Mouse (Mus musculus) left cerebral cortex, postnatal 4 days (tissue): ENCODE measurements around the gene Igsf8. TPM values are rescaled to one million over a fixed set of nuclear protein-coding genes. Genes with fewer than 3 reads are reported as not detected.

Experiments
- DNase-seq: peaks from one replicate; pipeline ENCODE4 v3.0.0-alpha.2; 2022
- intact Hi-C: fragments of 180-260 bp; cut with DNase I; formaldehyde crosslinking; loops from one replicate; pipeline ENCODE4 v1.15.1; 2025
- total RNA-seq, 2 experiments: library from RNA; stranded (reverse); gene quantifications; 2 replicates each; pipeline ENCODE4 v1.2.3; 2021

Igsf8 gene
- total RNA-seq, 2 experiments from 2014 or later = 157 to 165 TPM

DNA sequence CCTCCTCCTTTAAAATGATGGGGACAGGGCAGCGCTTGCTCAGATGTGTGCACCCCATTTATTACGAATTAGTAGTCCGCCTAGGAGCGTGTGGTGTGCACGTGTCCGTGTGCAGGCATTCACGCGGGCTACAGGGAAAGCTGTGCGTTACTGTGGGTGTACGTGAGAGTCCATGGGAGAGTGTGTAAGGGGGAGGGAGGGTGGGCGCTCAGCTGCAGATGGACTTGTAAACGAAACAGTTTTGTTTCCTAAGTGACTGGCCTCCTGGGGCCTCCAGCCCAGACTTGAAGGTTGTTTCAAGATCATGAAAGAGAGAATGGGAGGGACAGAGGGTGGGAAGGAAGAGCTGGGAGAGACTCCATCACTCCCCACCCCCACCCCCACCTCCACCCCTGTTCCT is 39.7 kb downstream of the Igsf8 start:
- intact Hi-C loops = no loop called here
- DNase-seq = no peak

DNA sequence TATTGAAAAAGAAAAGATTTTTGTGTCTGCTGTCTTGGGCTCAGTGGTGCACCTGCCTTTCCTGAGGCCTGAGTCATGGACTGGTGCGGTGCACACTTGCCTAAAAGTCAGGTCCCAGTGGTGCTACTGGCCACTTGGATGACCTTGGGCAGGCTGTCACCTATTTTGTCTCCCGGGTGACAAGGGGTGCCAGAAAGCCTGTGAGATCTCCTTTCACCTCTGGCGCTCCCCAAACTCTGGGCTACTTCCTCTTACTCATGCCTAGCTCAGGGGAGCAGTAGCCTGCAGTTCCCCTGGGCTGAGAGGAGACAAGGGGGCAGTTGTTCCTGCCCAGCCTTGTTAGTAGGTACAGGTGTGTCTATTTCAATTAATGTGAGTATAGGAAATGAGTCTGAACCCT is 40.9 kb downstream of the Igsf8 start:
- intact Hi-C loops = no loop called here
- DNase-seq = no peak

DNA sequence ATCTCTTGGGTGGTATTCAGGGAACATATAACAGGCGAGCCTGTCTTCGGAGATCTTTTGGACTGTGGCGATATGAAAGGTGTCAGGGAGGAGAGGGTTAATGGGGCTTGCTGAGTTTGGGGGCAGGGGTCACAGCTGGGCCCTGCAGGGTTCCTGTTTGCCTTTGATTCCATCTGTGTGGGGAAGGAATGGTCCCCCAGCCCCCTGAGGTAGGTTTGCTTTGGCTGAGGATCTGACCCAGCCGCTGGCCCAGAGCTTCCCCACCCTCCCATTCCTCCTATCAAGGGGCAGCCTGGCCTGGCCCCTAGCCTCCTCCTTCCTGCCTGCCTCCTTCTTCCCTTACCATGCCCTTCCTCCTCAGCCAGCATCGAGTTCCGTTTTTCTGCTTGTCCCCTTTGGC is 41.4 kb downstream of the Igsf8 start:
- intact Hi-C loops = no loop called here
- DNase-seq = no peak

DNA sequence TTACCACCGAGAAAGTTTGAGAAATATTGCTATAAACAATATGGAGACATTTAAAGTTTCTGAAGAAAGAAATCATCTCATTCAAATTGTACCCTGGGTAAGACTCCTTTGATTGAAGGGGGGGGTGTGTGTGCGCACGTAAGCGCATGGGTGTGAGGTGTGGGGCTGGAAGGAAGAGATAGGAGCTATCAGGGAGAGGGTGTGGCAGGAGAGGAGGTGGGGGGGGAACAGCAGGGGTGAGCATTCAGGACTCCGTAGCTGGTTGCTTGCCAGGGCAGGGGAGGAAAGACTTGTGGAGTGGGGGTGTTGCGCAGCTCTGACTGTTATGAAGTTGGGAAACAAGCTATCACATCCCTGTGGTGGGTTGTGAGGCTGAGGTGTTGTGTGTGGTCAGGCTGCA is 43.0 kb downstream of the Igsf8 start:
- intact Hi-C loops = no loop called here
- DNase-seq = no peak

DNA sequence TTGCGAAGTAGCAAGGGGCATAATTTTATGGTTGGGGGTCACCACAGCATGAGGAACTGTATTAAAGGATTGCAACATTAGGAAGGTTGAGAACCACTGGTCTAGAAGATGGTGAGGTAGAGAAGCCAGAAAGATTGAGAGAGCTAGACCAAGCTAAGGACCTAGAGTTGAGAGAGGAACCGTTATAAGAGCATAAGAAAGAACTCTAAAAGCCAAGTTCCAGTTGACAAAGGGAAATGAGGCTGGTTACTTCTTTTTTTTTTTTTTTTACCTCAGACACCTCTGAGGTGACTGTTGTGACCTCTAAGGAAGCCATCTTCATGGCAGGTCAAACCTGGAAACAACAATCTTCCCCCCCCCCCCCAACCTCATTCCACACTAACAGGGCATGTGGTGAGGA is 43.7 kb downstream of the Igsf8 start:
- intact Hi-C loops = loop anchor here (5.0 kb wide), 1 partner anchor 98 kb away; the partner anchor contains the start of gene Pea15a
- no peak for DNase-seq

DNA sequence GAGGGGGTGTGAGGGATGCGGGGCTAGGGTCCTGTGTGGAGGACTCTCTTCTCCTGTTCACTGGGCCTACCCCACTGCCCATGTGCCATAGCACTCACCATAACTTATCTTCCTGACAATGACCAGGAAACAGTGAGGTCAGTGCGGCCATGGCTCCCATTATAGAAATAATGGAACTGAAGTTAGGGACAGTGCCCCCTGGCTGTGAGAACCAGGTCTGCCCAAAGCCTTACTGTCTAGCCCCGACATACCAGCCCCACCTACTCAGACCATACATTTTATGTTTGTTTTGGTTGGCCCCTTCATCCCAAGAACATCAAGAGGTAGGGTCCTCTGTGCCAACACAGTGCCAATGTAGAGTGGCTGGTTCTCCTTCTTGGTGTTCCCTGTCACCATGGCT is 44.2 kb downstream of the Igsf8 start:
- intact Hi-C loops = loop anchor here (5.0 kb wide), 1 partner anchor 98 kb away; the partner anchor contains the start of gene Pea15a
- DNase-seq = no peak

DNA sequence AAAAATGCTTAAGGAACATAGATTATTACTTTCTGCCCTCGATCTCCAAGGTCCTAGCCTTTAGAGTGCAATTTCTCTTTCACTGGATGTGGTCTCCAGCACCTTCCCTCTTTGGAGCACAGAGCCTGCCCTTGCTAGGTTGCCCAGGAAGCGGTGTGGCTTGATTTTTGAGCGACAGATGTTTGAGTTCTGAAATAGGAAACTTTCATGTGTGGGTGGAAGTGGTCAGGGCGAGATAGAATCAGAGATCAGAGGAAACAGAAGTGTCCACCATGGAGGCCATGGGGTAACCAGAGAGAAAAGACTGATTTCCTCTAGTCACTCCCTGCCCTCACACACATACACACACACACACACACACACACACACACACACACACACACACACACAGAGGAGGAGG is 44.8 kb downstream of the Igsf8 start:
- intact Hi-C loops = loop anchor here (5.0 kb wide), 1 partner anchor 99 kb away; the partner anchor contains the start of gene Pea15a
- DNase-seq = no peak

DNA sequence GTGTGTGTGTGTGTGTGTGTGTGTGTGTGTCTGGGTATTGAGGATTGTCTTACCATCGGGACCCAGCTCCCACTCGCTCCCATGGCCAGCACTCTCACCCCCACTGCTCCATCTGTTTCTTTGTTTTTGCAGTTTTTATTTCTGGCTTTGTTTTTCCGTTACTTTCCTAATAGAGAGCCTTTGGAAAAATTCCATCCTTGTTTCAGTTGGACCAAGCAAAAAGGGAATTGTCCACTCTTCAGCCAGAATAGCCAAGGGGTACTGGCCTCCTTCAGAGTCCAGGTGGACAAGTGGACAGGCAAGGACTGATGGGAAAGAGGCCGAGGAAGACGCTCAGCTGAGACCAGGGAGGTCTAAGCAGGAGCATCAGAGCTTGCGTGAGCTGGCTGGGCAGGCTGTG is 45.4 kb downstream of the Igsf8 start:
- no peak for DNase-seq
- intact Hi-C loops = loop anchor here (5.0 kb wide), 1 partner anchor 100 kb away; the partner anchor contains the start of gene Pea15a

DNA sequence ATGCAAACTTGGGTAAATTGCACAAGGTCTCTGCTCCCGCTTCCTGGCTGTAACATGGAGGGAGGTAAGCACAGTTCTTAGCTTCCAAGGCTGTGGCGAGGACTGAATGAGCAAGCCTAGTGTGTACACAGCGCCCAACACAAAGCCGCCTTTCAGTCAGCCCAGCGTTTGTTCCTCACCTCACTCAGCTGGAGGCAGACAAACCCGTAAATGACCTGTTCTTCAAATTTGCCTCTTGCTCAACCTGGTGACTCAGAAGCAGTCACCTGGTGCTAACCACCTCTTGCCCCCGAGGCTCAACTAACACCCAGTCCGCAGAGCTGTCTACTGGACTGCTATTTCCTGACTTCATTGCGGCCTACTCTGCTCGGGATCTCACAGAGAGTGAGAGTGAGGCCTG is 46.5 kb downstream of the Igsf8 start:
- intact Hi-C loops = loop anchor here (5.0 kb wide), 1 partner anchor 101 kb away; the partner anchor contains the start of gene Pea15a
- DNase-seq = no peak

DNA sequence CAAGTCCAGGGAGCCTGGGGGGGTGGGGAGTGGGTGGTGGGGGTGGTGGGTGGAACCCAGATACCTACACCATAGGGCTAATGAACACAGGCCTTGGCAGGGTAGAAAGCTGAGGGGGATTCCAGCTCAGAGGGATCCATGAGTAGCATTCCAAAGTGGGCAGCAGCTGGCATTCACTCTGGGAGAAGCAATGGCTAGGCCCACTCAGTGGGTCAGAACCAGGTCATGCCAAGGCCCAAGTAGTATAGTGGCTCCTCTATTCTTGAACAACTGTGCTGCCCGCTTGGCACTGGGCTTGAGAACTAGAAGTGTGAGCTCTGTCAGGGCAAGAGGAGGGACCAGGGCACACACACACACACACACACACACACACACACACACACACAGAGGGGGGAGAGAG is 47.0 kb downstream of the Igsf8 start:
- no peak for DNase-seq
- intact Hi-C loops = loop anchor here (5.0 kb wide), 1 partner anchor 101 kb away; the partner anchor contains the start of gene Pea15a

DNA sequence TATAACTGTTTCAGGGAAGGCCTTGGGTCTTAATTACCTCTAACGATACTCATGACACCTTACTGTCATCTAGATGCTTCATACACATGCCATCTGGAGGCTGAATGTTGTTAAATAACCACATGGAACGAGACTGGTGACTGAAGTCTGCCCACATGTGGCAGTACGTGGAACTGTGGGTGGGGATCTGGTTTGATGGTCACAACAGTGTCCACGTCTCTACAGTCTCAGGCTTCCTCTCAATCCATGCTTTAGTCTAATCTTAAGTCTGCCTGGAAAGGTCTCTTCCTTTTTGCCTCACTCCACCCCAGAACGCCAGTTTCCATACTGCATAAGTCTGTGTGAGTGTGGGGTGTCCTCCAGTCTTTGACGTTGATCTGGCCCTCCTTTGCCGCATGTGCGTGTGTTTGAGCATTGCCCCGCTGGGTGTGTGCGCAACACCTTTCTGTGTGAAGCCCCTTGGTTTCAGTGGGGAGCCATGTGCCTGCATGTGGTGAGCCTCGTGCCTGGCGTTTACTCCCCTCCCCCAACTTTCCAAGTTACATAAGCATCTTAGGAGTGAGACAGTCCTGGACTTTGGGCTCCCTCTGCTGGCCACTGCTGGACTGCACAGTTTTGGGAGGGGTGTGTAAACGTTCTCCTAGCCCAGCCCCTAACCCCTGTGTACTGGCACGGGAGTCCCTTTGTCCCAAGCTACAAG is 48.4 kb downstream of the Igsf8 start:
- intact Hi-C loops = loop anchor here (5.0 to 10.0 kb wide), 3 partner anchors 103 to 185 kb away; partner anchors contain the start of genes Pea15a and Pex19
- peak; percentile 96 for DNase-seq

DNA sequence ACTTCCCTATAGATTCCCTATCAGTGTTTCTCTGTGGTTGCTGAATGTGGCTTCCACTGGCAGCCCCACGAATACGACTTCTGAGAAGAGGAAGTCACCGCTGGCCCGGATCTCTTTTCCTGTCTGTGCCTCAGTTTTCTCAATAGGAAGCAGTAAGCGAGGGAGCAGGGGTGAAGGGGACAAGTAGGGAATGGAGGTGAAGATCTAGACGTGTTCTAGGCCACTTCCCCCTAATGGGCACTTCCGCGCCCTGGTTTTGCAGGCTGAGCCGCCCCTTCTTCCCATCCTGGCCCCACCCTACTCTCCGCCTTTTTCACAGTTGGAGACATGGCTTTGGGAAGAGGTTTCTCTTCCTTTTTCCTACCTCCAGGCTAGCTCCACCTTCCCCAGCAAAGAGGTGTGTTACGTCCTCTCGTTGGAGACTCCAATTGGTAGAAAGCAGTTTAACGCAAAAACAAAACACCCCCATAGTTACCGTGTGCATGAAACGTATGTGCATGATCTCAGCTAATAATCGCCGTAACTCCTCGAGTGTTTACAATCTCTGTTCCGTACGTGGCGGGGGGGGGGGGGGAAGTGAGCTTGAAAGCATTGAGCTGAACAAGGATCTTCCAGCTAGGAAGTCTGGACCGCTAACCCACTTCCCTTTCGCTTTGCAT is 49.9 kb downstream of the Igsf8 start:
- DNase-seq = no peak
- intact Hi-C loops = loop anchor here (5.0 to 10.0 kb wide), 2 partner anchors 149 to 187 kb away; partner anchors contain the start of gene Pex19

DNA sequence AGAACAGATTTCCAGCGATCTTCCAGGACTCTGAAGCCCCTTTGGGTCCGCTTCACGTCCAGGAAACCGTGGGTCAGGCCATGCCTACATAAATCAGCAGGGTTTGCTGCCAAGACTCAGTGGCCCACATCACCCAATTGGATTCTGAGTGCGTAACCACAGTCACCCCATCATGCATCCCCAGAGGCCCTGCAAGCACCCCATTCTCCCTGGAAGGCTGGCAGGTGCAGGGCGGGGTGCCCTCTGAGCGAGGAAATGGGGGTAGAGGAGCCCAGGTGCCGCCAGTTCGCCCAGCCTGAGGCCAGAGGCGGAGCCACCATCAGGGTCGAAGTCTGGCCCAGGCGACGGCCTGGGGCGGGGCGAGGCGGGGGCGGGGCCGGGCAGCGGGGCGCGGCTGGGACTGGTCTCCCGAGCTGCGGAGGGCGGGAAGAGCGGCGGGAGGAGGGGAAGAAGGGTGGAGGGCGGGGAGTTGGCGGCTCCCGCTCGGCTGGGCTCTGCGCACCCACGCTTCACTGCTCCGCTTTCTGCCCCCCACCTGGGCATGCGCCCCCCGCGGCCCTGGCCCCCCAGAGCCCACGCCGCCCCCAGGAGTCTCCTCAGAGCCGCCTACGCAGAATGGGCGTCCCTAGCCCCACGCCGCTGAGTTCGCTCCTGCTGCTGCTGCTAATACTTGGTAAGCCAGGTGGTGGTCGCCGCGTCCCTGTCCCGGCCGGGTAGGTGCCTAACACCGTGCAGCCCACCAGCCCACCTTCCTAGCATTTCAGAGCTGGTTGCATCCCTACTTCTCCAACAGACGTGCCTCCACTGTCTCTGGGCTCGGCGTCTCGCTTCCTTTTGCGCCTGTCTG is 50.7 kb downstream of the Igsf8 start:
- intact Hi-C loops = loop anchor here (5.0 to 10.0 kb wide), 2 partner anchors 150 to 187 kb away; partner anchors contain the start of gene Pex19
- DNase-seq = peak; percentile 89

DNA sequence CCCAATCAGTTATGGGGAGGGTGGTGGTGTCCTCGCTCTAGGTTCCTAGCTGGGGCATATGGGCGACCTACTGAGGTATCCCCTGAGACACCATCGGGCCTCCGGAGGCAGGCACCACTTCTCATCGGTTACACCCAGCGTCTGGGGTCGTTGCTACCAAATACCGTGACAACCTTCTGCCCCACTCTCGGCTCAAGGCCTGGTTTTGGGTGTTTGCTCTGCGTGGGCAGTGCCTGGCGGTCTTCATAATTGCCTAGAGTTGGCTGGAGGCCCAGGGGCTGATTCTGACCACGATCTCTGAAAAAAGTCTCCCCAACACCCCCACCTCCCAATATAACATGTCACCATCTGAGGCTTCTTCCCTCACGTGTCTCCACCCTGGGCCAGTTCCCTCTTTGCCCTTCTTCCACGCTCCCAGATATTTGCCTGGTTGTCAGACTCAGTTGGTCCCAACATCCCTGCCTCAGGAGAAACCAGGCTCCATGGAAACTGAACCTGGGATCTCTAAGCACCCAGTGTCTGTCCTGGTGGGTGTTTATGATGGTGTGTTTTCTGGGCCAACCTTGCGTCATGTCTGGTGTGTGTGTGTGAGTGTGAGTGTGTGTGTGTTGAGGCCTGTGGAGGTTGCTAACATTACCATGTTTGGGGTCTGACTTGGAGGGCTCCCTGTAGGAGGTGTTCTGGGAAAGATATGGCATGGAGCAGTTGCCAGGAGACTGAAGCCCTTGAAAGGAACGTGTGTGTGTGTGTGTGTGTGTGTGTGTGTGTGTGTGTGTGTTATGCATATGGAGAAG is 51.5 kb downstream of the Igsf8 start:
- intact Hi-C loops = loop anchor here (5.0 to 10.0 kb wide), 2 partner anchors 151 to 188 kb away; partner anchors contain the start of gene Pex19
- DNase-seq = no peak

DNA sequence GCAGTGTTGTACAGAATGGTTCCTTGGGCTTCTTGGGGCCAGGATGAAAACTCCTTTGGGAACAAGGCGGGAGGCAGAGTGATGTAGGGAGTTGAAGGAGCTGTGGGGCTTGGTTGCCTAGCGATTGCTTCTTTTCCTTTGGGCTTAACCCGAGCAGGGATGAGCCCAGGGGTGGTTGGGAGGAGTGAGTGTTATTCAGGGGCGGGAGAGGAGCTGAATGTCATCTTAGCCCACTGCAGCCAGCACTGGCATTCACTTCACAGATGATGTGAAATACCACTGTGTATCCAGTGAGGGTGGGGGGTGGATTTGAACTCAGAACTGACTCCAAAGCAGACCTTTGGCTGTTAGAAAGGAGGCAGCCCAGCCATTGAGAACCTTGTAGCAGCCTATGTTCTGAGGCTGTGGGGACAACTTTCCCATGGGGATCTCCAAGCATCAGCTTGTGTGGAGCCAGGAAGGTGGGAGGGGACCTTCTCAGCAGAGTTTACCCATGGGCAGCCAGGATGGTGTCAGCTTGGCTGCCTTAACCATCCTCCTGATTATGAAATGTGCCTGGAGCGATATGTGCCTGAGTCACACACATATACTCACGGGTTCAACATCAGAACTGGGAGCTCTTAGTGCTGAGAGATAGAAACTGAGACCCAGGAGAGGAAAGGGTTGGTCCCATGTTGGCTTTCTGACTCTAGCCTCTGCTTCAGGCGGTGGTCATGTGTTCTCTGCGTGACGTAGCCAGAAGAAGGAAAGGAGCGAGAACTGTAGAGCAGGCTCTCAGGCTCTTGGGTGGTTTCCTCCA is 52.4 kb downstream of the Igsf8 start:
- DNase-seq = no peak

DNA sequence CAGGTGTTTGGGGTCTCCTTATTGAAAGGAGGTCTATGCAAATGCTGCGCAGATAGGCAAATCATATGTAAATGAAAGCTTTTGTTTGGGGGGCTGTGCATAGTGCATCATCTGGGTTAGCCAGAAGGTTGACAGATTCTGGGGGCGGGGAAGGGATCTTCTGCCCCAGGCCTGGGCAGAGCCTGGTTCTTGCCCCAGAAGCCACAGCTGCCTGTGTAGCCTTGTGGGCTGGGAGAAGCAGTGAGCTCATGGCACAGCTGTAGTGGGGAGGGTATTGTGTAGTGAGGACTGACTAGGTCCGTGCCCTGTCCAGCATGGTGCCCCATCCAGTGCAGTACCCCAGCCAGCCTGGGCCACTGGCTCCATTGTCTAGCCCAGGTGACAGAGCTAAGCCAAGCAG is 53.5 kb downstream of the Igsf8 start:
- no peak for DNase-seq
- intact Hi-C loops = loop anchor here (5.0 to 10.0 kb wide), 2 partner anchors 153 to 190 kb away; partner anchors contain the start of gene Pex19

More for the DNA sequence above, 52.4 kb downstream of the Igsf8 start:
- intact Hi-C loops = loop anchor here (5.0 to 10.0 kb wide), 2 partner anchors 152 to 189 kb away; partner anchors contain the start of gene Pex19

DNA sequence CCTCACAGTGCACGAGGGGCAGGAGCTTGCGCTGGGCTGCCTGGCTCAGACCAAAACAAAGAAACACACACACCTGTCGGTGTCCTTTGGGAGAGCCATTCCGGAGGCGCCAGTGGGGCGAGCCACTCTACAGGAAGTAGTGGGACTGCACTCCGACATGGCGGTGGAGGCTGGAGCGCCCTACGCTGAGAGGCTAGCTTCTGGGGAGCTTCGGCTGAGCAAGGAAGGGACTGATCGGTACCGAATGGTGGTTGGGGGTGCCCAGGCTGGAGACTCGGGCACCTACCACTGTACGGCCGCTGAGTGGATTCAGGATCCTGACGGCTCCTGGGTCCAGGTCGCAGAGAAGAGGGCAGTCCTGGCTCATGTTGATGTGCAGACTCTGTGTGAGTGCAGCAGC is 56.0 kb downstream of the Igsf8 start:
- DNase-seq = no peak
- intact Hi-C loops = loop anchor here (10.0 kb wide), 1 partner anchor 193 kb away; the partner anchor contains the start of gene Pex19

DNA sequence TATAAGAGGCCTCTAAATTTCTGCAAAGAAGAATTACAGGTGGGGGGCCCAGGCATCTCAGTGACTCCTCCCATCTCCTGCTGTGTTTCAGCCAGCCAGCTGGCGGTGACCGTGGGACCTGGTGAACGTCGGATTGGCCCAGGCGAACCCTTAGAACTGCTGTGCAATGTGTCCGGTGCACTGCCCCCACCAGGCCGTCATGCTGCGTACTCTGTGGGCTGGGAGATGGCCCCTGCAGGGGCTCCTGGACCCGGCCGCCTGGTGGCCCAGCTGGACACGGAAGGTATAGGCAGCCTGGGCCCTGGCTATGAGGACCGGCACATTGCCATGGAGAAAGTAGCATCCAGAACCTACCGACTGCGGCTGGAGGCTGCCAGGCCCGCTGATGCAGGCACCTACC is 56.5 kb downstream of the Igsf8 start:
- no peak for DNase-seq
- intact Hi-C loops = loop anchor here (10.0 kb wide), 1 partner anchor 193 kb away; the partner anchor contains the start of gene Pex19
